Mouse (Mus musculus) heart, postnatal 36 days (tissue): ENCODE results near the gene Dab2ip. TPM values are rescaled to one million over a fixed set of nuclear protein-coding genes. Genes with fewer than 3 reads are reported as not detected.
A peak's percentile ranks its signal among the peaks of the same experiment; 100 is the strongest.

Source experiments
- DNase-seq, 2 experiments: peaks; one replicate each; pipeline ENCODE4 v3.0.0; 2021 to 2022
- intact Hi-C: fragments of 180-260 bp; cut with DNase I; formaldehyde crosslinking; loops from one replicate; pipeline ENCODE4 v1.15.1; 2025
- total RNA-seq, 2 experiments: library from RNA; stranded (reverse); gene quantifications; 2 replicates each; pipeline ENCODE4 v1.2.3; 2021

The Dab2ip gene
- total RNA-seq, 2 experiments from 2014 or later: 41.7 to 54.2 TPM

DNA sequence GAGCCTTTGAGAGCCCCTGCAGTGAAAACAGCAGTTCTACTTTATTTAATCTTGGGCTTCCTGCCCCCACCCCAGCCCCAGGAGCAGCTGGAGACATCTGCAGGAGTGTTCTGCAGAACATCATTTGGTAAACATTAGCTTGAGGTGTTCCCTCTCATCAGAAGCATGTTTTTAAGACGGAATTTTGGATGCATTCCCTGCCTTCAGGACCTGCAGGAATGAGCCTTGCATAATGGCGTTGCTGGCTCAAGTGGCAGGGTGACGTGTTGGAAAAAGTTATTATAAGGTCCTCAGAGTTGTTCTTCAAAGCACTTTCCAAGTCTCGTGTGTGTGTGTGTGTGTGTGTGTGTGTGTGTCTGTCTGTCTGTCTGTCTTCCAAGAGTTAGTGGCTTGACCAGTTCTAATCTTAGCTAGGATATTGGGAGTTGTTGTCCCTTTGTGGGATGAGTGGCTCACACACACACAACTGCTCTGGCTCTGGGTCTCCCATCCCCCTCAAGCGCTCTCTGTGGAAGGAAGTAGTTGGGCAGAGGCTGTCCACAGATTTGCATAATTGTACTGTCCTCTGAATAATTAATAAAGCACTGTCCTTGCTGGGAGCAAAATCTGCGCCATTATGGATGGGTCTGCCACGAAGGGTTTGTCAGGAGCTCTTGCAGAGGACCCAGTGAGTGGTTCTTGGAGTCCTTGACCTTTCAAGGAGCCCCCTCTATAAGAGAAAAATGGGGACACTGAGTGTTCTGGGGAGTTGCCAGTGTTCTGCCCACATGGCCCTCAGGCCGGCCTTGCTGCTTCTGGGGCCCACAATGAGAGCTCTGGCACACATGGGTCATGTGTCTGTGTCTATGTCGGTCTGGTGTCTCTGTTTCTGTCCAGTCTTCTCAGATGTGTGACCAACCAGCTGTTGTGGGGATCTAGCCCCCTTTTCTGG is 114.2 kb downstream of the Dab2ip start:
- DNase-seq: peak; percentile 64 to 79
- intact Hi-C loops: no loop called here

DNA sequence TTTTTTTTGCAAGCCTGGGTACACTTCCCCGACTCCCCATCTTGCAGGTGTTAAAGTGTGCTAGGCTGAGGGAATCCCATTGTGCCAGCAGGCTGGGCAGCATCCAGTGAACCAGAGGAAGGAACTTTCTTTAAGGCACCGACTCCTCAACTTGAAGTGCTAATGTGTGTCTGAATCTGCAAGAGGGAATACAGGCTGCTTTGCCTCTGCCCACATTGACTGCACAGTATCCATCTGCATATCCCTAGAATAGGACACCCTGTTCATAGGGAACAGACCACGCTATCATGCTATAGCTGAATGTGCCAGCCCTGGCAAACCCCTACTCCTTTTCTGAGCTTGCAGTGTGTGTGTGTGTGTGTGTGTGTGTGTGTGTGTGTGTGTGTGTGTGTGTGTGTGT is 115.1 kb downstream of the Dab2ip start:
- intact Hi-C loops: no loop called here
- DNase-seq: no peak

DNA sequence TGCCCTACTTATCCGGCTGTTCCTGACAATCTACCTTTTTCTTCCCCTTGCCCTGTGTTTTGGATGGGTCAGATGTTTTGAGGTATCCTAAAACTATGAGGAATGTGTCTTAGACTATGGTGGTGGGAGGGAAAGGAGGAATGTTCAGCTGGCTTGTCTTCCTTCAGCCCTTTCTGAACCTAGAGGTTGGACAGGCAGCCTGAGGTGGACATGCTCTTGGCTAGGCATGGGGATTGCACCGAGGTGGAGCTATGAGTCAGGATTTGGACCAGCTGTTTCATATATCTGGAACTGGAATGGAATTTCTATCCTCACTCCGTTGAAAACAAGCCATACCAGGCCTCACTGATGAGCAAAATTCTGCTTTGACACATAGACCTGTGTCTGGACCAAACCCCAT is 115.9 kb downstream of the Dab2ip start:
- intact Hi-C loops: no loop called here
- DNase-seq: no peak

DNA sequence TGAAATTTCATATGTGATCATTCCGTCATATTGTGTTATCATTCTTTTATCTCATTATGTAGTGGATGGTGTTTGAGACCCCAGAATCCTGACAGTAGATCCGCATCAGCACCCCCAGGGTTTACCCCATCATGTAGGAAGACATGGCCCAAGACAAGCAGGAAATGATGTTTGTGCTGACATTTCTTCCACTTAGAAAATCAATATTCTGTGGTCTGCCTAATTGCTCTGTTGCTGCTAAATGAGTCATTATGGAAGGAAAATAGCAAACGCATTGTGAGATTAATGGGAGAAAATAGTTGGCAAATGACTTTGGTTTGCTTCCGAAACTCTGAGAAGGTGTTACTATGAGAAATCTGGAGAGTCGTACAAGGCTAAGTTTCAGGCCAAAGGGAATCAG is 116.4 kb downstream of the Dab2ip start:
- no peak for DNase-seq
- intact Hi-C loops: no loop called here

DNA sequence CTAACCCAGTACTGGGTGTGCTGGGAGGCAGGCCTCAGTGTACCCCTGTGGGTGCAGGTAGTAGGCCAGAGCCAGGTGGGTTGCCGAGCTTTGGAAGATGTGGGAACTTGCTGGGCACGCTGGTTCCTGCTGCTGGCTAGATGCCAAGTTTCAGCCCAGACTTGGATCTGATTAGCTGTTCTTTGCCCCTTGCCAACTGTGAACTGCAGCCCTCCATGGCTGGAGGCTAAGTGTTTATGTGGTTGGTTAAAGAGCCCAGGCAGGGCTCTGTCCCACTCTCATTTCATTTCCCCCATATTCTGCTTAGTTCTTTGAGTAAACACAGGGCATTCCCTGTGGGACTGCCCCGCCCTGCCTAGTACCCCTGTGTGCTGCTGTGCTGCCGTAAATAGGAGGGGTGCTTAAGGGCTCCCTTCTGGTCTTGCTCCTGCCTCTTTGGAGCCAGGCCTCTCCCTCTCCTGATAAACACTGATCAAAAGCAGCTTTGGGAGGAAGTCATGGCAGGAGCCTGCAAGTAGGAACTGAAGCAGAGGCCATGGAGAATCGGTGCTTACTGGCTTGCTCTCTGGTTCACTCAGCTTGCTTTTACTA is 118.1 kb downstream of the Dab2ip start:
- DNase-seq: no peak
- intact Hi-C loops: no loop called here

DNA sequence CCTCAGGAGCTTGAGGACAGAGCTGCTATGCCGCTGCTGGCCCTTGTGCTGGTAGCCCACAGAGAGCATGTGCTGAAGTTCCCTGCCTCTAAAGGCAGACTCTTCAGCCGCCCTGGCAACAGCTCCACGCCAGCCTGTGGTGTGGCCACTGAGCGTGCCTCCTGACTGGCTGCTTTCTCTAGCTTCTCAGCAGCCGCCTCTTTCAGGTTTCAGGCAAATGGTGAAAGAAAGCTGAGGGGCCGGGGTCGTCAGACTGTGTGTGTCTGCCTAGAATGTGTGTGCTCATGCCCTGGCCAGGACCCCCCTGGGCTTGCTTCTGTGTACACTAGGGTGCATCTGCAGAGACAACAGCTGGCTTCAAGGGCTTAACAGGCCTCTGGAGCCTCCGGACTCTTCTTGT is 119.8 kb downstream of the Dab2ip start:
- no peak for DNase-seq
- intact Hi-C loops: no loop called here

DNA sequence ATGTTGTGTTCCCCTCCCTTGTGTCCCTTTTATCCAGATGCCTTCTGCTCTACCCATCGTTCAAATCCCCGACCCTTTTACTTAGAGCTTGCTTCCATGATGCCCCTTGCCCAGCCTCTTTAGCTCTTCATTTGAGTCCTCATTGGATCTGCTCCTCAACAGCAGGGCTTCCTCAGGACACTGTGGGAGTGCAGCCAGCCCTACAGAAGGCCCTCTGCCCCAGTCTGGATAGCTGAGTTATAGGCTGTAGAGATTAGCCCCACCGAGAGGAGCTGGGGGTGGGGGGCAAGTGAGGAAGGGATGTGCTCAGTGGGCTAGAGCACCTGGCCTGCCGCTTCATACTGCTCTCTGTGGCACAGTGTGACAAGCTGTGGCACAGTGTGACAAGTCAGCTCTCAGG is 120.4 kb downstream of the Dab2ip start:
- intact Hi-C loops: no loop called here
- no peak for DNase-seq

DNA sequence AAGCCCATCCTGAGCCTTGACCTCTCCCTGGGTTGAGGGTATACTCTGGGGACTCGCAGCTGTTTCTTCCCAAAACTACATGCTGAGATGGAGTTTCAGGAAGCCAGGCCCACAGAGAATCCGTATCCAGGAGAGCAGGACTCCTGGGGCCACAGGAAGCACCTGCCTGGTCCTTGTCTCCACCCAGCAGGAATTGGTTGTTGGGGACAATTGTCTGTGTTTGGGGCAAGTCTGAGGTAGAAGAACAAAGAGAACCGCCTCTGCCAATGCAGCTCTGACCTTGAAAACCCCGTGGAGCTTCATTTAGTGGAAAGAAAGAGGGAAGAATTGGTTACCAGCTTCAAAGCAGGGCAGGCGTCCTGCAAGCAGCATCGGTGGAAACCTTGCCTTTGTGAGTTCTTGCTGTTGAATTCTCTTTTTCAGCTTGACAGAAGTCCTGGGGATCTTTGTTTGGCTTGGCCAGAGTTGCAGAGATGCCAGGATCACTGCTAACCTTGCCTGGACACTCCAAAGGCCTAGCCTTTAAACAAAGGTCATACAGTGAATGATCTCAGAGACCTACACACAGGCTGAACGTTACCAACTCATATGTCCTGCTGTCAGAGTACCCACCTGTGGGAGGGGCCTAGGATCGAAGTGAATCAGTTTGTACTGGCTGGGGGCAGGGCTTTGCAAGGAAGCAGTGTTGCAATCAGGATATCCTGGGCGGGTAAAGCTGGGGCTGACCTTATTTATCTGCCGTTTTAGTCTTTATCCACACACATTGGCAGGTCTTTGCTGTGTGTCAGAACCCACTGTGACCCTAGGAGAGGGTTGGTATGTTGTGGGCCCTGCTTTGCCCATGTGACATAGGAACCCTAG is 122.0 kb downstream of the Dab2ip start:
- intact Hi-C loops: loop anchor here (1.0 kb wide), 1 partner anchor 19 kb away; no protein-coding TSS in a partner anchor
- DNase-seq: peak; percentile 51 to 61

DNA sequence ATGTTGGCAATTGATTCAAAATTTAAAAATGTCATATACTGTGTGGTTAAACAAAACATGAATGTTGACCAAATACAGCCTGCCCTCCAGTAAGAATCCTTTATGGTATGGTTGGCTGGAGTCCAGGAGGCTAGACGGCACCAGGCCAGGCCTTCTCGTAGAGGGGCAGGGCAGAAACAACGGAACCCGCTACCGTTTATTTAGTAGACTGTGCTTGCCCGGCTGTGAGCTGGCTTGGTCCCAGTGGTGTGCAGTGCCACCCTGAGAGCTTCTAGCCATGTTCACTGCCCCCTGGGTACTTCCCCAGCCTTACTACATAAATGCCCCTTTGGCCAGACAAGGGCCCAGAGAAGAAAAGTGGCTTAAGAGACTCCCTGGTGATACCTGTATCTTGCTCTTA is 122.8 kb downstream of the Dab2ip start:
- DNase-seq: no peak
- intact Hi-C loops: loop anchor here (1.0 kb wide), 1 partner anchor 20 kb away; no protein-coding TSS in a partner anchor

DNA sequence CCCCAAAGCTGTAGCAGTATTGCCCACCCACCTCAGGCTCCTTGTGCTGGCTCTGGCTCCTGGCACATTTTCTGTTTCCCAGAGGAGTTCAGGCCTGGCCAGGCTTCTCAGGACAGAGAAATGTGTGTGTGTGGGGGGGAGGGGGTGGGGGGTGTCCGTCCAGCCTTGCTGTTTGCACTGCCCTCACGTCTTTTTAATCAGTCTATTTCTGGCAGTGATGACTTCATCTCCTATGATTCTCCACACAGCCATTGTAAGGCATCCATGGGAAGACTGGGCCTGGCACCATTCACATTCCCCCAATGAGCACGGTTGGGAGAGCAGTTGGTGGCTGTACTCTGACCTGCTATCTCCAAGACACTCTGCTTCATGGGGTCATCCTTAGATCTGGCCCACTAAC is 125.9 kb downstream of the Dab2ip start:
- no peak for DNase-seq

DNA sequence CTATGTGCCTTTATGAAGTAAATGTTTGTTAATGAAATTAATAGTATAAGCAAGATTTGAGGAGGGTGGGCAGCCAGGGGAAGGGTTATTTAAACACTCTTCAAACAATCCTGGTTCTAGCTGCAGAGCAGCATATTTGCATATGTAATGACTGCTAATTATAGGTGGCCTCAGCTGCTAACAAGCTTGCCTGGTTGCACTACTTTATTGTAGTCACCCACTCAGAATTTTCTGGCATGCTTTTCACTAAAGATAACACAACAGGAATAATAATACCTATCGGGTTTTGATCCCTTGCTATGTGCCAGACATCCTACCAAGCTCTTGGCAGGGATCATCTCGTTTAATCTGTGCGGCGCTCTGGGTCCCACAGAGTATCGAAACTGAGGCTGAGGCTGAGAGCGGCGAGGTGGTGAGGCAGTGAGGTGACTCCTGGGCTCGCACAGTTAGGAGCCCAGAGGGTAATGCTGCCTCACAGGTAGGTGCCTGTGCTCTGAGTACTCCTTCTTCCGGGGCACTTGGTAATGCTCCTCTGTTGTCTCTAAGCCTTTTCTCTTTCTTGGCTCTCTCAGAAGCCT is 126.8 kb downstream of the Dab2ip start:
- DNase-seq: no peak
- intact Hi-C loops: no loop called here

More for the DNA sequence above, 125.9 kb downstream of the Dab2ip start:
- intact Hi-C loops: no loop called here

DNA sequence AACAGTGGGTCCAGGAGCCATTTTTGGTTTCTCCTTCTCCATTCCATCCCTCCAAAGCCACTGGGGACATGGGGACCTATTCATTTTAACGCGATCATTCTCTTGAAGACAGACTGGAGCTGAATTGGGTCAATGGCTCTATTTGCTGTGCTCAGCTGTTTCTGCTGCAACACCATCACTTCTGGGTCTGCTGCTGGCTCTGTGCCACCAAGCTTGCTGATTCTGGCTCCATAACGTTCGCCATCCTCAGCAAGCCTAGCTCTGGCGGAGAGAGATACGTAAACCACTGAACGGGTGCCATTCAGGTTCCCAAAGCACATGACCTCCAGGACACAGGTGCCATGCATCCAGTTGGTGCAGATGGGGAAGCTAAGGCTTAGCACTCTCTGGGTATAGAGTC is 128.0 kb downstream of the Dab2ip start:
- intact Hi-C loops: no loop called here
- DNase-seq: no peak

DNA sequence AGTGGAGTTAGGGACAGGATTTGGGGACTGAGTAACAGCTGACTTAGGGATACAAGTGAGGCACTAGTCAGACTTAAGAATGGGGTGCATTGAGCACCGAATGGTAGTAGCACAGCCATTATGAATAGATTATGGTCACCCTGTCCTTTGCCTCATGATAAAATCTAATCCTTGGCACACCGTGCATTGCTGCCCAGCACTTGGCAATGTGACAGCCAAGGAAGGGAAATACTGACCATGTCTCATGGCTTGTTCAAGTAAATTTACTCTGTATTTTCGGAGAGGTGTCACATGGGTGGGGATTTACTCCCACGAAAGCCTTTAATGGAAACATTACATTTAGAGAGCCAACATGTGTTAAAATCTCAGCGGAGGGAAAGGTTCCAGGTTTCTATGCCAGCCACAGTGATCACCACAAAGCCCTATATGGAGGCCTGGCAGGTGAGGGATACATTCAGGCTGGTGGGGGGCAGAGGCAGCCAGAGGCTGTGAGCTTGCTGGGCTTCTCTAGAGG is 129.5 kb downstream of the Dab2ip start:
- intact Hi-C loops: no loop called here

DNA sequence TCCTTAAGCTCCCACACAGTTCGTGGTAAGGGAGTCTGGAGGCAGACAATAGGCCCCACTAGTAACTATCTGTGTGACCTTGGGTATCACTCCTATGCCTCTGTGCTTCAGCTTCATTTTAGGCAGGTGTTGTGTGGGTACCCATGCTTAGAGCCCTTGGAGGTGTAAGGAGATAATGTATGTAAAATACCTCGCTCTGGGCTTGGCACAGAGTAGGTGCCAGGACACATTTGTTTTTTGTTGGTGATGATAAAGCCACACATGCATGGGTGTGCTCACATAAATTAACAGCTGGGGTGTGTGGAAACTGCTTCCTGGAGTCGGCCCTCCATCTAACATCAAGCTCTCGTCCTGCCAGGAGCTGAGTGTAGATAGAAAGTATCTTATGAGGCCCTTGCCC is 130.1 kb downstream of the Dab2ip start:
- DNase-seq: no peak
- intact Hi-C loops: no loop called here

More for the DNA sequence above, 129.5 kb downstream of the Dab2ip start:
- DNase-seq: no peak

DNA sequence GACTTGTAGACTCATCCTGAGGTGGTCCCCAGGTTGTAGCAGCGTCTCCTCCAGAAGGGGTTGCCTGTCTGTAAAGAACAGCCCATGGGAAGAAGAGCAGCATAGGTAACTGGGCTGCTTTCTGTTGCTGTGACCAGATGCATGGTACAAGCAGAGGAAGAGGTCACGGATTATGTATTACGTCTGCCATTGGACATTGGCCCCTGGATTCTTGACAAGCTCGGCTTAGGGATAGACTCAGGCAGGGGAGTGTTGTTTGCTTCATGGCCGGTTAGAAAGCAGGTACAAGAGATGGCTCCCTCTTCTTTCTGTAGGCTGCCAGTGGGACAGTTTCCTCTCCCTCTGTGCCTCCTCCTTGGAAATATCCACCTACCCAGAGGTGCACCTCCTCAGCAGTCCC is 130.5 kb downstream of the Dab2ip start:
- no peak for DNase-seq
- intact Hi-C loops: no loop called here

DNA sequence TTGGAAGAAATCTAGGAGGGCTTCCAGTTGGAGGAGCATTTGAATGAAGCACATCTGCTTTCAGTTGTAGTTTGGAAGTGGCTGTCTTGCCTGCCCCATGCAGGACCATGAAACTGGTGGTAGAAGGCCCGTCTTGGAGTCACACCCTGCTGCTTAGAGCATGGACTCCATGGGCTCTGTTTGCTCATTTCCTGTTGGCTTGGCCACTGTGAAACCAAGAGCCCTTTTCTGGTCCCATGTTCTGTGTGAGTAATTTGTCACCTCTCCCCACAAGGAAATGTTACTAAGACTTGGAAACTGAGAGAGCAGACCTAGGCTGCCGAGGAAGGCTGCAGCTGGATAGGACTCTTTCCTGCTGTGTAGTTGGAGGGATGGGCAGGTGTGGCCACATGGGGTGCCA is 131.8 kb downstream of the Dab2ip start:
- intact Hi-C loops: no loop called here
- no peak for DNase-seq

DNA sequence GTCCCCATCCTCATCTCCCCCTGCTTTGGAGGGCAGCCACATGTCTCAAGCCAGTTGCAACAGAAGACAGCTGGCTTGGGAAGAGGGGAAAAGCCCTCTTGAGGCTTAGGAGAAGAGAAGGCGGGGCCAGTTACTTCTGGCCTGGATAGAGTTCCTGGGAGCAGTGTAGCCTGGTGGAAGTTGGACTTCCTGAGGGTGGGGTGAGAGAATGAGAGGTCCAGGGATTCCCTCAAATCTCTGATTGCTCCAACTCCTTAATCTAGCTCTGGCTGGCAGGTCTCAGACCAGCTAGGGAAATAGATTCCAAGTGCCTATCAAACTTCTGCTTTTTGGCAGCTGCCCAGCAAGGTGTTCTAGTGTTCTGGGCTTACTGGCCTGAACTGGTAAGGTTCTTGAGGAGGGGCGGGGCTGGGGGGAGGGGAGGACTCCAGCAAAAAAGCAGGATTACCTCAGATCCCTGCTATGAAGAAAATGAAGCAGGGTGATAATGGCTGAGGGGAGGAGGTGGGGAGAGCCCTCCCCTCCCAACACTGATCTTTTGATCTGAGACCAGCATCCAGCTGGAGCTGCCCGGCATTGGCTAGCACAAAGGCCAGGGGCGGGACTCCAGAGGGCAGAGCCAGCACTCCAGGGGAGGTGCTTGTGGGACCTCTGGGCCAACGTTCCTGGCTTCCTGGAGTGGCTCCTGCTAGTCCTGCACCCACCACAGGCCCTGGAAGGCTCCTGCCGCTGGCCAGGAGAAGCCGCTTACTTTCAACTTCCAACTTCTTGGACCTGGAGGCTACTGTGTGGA is 133.4 kb downstream of the Dab2ip start:
- intact Hi-C loops: no loop called here

DNA sequence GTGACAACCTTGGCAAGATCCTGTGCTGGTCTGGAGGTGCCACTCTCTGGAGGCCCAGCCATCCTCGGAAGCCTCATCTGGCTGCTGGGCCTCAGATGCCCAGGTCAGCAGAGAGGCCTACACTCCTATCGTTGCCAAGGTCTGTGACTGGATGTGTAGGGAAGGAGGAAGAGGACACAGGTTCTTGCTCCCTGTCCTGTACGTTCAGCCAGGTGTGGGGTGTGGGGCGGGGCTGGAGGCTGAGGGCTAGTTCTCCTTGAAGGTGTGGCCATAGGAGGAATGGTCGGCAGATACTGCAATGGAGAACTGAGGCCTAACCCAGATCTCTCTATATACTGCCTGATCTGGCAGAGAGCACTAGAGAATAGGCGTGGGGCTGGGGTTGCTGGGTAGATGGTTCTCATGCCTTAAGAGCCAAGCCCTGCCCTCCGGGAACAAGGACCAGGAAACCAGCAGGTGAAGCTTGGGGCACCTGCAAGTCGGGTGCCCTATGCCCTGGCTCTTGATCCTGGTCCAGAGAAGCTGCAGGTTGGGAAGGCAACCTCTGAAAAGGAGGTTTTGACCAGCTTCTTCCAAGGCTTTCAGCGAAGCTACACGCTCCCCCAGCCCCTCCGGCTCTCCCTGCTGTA is 134.3 kb downstream of the Dab2ip start:
- intact Hi-C loops: no loop called here

More for the DNA sequence above, 133.4 kb downstream of the Dab2ip start:
- DNase-seq: peak; percentile 70 to 78

DNA sequence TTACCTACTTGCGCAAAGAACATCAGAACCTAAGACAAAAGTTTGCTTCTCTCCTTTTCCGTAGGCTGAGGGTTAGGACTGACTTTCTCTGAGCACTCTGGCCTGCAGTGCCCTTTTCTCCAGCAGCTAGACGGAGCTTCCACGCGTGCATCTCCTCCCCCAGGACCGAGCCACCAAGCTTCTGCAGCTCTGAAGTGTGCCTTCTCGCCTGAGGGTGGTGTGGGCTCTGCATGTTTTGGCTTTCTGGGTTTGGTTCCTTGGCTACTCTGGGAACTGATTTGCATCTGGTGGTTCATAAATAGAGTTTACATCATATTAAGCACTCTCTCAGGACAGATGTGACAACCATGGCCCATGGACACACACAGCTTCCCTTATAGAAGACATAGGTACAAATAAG is 135.0 kb downstream of the Dab2ip start:
- intact Hi-C loops: no loop called here
- DNase-seq: no peak

More for the DNA sequence above, 134.3 kb downstream of the Dab2ip start:
- no peak for DNase-seq
